Mouse (Mus musculus): ENCODE measurements around the gene Plod3. TPM values are rescaled to one million over a fixed set of nuclear protein-coding genes. Genes with fewer than 3 reads are reported as not detected.
A peak's percentile ranks its signal among the peaks of the same experiment; 100 is the strongest.
"Not testable (repeated sequence)": the region's sequence is repeated elsewhere in the genome, so short reads cannot be mapped to it uniquely, and the experiment has no call there.

Gene Plod3
- total RNA-seq (2014; rRNA removed) (21.5 and 22.7 TPM in 2 replicates), polyA plus RNA-seq (2012; rRNA removed) (23.4 and 27.4 TPM in 2 replicates)

DNA sequence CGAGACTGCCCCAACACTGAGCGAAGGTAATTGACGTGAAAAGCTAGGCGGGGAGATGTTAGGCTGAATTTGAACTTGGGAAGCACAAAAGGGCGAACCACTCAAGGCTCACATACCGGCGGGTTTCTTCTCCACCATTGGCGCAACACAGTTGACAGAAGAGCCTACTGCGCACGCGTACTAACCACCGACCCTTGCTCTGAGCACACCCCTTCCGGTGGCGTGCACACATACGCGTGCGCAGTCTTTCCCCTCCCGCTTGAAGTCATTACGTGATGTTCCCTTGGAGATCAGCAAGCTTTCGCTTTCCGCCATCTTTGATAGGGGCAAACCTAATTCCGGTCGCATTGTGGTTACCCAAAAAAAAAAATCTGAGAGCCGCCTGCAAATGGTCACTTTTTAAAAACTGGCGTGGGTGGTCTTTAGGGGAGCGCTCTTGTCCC lies at the start of gene Plod3:
Gene Plod3, plus strand, starts transcription at position 325 of the 443 bp plus-strand sequence.
- Histone ChIP-seq H3K27me3 (ENCODE audit: control insufficient read depth, insufficient read depth, low read length) (no peaks in the 10 kb centered on the region), H3K79me2 (ENCODE audit: control insufficient read depth, insufficient read depth, low read length) (no peaks in the 10 kb centered on the region), H3K9ac (ENCODE audit: low read depth, low read length) (peak within 1 kb of the TSS; percentile 87), H3K36me3 (ENCODE audit: control insufficient read depth, insufficient read depth, low read length) (peaks cover 5% of the 10 kb centered on the region; the same call in 1 of the 2 replicates), H3K4me1 (ENCODE audit: control insufficient read depth, insufficient read depth, low read length) (peaks cover 5% of the 10 kb centered on the region), H3K27ac (replicated peaks; ENCODE audit: insufficient read depth, low read depth, low read length) (peak within 1 kb of the TSS; percentile 64), H3K4me3 (ENCODE audit: insufficient read depth, low read depth, low read length) (peak within 1 kb of the TSS; percentile 72)
- DNase-seq (ENCODE audit: extremely low read depth, low read depth, low spot score), result peak; percentile 93
- no peak for TF ChIP-seq CTCF (IDR thresholded peaks at IDR 0.05; ENCODE audit: low read depth, low read length)
- TF ChIP-seq POLR2A (IDR thresholded peaks at IDR 0.05; ENCODE audit: extremely low read depth, insufficient read depth, low read length), result no peak
- WGBS, result 0% methylated on average over 26 of the region's 26 CpGs

DNA sequence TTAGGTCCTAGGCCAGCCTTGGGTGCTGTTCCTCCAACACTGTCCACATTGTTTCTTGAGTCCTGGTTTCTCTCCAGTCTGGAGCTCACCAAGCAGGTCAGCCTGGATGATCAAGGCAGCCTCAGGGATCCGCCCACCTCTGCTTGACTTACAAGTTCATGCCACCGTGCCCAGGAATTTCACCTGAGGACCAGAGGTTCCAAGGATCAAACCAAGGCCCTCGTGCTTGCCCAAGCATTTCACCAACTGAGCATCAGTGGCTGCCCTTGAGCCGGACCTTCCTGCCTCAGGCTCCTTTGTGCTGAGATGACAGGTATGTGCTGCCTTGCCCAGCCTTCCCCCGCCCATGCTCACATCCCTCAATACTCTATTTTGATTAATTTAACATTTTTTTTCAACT lies 49.2 kb upstream of the Plod3 start:
- no peaks in the 10 kb centered on the region for H3K36me3 ChIP-seq (ENCODE audit: control insufficient read depth, insufficient read depth, low read length)
- TF ChIP-seq CTCF (IDR thresholded peaks at IDR 0.05; ENCODE audit: low read depth, low read length), result no peak
- TF ChIP-seq POLR2A (IDR thresholded peaks at IDR 0.05; ENCODE audit: extremely low read depth, insufficient read depth, low read length), result no peak
- no peak for DNase-seq (ENCODE audit: extremely low read depth, low read depth, low spot score)
- WGBS, result 88% methylated on average over 5 of the region's 5 CpGs
- no peaks in the 10 kb centered on the region for H3K4me1 ChIP-seq (ENCODE audit: control insufficient read depth, insufficient read depth, low read length)
- H3K4me3 ChIP-seq (ENCODE audit: insufficient read depth, low read depth, low read length), result no peak overlapping the region
- H3K9ac ChIP-seq (ENCODE audit: low read depth, low read length), result no peak overlapping the region
- H3K27me3 ChIP-seq (ENCODE audit: control insufficient read depth, insufficient read depth, low read length), result no peaks in the 10 kb centered on the region
- H3K27ac ChIP-seq (replicated peaks; ENCODE audit: insufficient read depth, low read depth, low read length), result no peak overlapping the region
- no peaks in the 10 kb centered on the region for H3K79me2 ChIP-seq (ENCODE audit: control insufficient read depth, insufficient read depth, low read length)

GRCm38 (mm10) chr5:136939284-136939683 lies 47.5 kb upstream of the Plod3 start:
- Histone ChIP-seq H3K79me2 (ENCODE audit: control insufficient read depth, insufficient read depth, low read length) (no peaks in the 10 kb centered on the region), H3K4me3 (ENCODE audit: insufficient read depth, low read depth, low read length) (no peak overlapping the region), H3K9ac (ENCODE audit: low read depth, low read length) (no peak overlapping the region), H3K27me3 (ENCODE audit: control insufficient read depth, insufficient read depth, low read length) (no peaks in the 10 kb centered on the region), H3K27ac (replicated peaks; ENCODE audit: insufficient read depth, low read depth, low read length) (no peak overlapping the region), H3K4me1 (ENCODE audit: control insufficient read depth, insufficient read depth, low read length) (no peaks in the 10 kb centered on the region), H3K36me3 (ENCODE audit: control insufficient read depth, insufficient read depth, low read length) (no peaks in the 10 kb centered on the region)
- WGBS, result 71% methylated on average over 7 of the region's 7 CpGs
- TF ChIP-seq CTCF (IDR thresholded peaks at IDR 0.05; ENCODE audit: low read depth, low read length) (peak; percentile 65), POLR2A (IDR thresholded peaks at IDR 0.05; ENCODE audit: extremely low read depth, insufficient read depth, low read length) (no peak)
- no peak for DNase-seq (ENCODE audit: extremely low read depth, low read depth, low spot score)

- not testable (repeated sequence) for H3K36me3 ChIP-seq (ENCODE audit: control insufficient read depth, insufficient read depth, low read length); DNase-seq (ENCODE audit: extremely low read depth, low read depth, low spot score); H3K27me3 ChIP-seq (ENCODE audit: control insufficient read depth, insufficient read depth, low read length); H3K4me1 ChIP-seq (ENCODE audit: control insufficient read depth, insufficient read depth, low read length); H3K9ac ChIP-seq (ENCODE audit: low read depth, low read length); H3K4me3 ChIP-seq (ENCODE audit: insufficient read depth, low read depth, low read length); H3K79me2 ChIP-seq (ENCODE audit: control insufficient read depth, insufficient read depth, low read length); H3K27ac ChIP-seq (replicated peaks; ENCODE audit: insufficient read depth, low read depth, low read length)
- WGBS, result 83% methylated on average over 6 of the region's 6 CpGs
Measured at GRCm38 (mm10) chr5:136940029-136940428, 46.8 kb upstream of the Plod3 start.

GRCm38 (mm10) chr5:136940845-136941560 lies 45.8 kb upstream of the Plod3 start:
- WGBS, result 90% methylated on average over 12 of the region's 12 CpGs
- Histone ChIP-seq H3K27me3 (ENCODE audit: control insufficient read depth, insufficient read depth, low read length) (no peaks in the 10 kb centered on the region), H3K4me1 (ENCODE audit: control insufficient read depth, insufficient read depth, low read length) (no peaks in the 10 kb centered on the region), H3K36me3 (ENCODE audit: control insufficient read depth, insufficient read depth, low read length) (no peaks in the 10 kb centered on the region), H3K9ac (ENCODE audit: low read depth, low read length) (no peak overlapping the region), H3K79me2 (ENCODE audit: control insufficient read depth, insufficient read depth, low read length) (no peaks in the 10 kb centered on the region), H3K4me3 (ENCODE audit: insufficient read depth, low read depth, low read length) (no peak overlapping the region), H3K27ac (replicated peaks; ENCODE audit: insufficient read depth, low read depth, low read length) (no peak overlapping the region)
- TF ChIP-seq POLR2A (IDR thresholded peaks at IDR 0.05; ENCODE audit: extremely low read depth, insufficient read depth, low read length), result no peak
- TF ChIP-seq CTCF (IDR thresholded peaks at IDR 0.05; ENCODE audit: low read depth, low read length), result no peak
- no peak for DNase-seq (ENCODE audit: extremely low read depth, low read depth, low spot score)

DNA sequence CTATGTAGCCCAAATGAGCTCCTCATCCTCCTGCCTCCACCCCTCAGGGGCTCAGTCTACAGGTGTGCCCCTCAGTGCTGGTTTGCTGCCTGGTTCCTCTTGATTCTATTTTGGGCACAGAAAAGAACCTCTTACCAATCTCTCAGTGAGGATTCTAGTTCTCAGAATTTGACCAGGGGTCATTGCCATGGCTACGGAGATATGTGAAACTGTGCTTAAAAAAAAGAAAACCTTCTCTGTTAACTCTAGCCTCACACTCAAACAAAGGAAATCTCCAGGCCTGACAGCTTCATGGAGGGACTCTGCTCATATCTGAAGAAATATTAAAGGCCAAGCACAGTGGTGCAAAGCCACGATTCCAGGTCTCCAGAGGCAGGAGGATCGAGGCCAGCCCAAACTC lies 44.0 kb upstream of the Plod3 start:
- H3K4me1 ChIP-seq (ENCODE audit: control insufficient read depth, insufficient read depth, low read length), result no peaks in the 10 kb centered on the region
- H3K27ac ChIP-seq (replicated peaks; ENCODE audit: insufficient read depth, low read depth, low read length), result no peak overlapping the region
- 74% methylated on average over 3 of the region's 3 CpGs for WGBS
- no peak overlapping the region for H3K4me3 ChIP-seq (ENCODE audit: insufficient read depth, low read depth, low read length)
- DNase-seq (ENCODE audit: extremely low read depth, low read depth, low spot score), result no peak
- TF ChIP-seq CTCF (IDR thresholded peaks at IDR 0.05; ENCODE audit: low read depth, low read length) (no peak), POLR2A (IDR thresholded peaks at IDR 0.05; ENCODE audit: extremely low read depth, insufficient read depth, low read length) (no peak)
- H3K9ac ChIP-seq (ENCODE audit: low read depth, low read length), result no peak overlapping the region
- no peaks in the 10 kb centered on the region for H3K79me2 ChIP-seq (ENCODE audit: control insufficient read depth, insufficient read depth, low read length)
- H3K27me3 ChIP-seq (ENCODE audit: control insufficient read depth, insufficient read depth, low read length), result no peaks in the 10 kb centered on the region
- H3K36me3 ChIP-seq (ENCODE audit: control insufficient read depth, insufficient read depth, low read length), result no peaks in the 10 kb centered on the region

Data from liver, adult 2 months (tissue).